Mouse (Mus musculus): ENCODE data around the gene Zfp950.

Zfp950 gene

DNA sequence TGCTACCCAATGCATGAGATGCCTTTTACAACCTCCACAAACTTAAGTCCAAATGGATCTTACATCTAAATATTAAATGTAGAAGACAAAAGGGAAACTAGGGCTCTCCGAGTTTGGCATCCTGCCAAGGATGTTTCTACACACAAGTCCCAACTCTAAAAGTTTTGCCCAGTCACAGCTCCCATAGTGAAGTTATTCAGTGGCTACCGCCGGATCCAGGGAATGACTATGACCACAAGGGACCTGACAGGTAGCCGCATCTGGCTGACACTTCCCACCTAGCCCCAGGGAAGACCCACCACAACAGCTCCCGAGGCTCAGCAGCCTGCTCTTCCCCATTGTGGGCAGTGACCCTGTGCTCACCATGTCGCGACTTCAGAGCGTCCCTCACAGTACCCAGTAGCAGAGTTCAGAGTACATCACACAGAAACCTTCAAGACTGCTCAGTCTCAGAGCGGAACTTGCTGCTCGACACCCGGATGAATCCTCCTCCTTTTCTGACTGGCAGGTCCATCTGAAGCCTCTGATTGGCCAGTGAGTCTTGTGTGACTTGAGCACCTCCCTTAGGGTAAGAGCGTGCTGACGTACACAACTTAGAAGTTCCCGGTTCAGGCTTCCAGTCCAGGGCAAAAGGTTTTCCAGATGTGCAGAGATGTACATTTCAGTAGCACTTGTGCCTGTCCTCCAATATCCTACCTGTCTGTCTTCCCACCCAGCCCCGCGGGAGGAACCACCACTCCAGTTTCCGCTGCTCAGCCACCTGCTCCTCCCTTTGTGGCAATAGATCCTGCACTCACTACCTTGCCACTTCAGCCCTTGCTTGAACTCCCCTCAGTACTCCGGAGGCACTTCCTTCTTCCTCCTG lies at the start of gene Zfp950:
Gene Zfp950, minus strand, starts transcription at position 499 of the 865 bp plus-strand sequence.
- WGBS: under 1% methylated on average over 18 of the region's 18 CpGs

DNA sequence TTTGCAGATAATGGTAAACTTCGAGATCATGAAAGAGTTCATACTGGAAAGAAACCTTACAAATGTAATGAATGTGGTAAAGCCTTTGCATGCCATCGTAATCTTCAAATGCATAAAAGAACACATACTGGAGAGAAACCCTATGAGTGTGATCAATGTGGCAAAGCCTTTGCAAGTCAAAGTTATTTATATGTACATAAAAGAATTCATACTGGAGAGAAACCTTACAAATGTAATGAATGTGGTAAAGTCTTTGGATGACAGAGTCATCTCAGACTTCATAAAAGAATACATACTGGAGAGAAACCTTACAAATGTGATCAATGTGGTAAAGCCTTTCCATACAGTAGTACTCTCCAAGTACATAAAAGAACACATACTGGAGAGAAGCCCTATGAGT lies 43.0 kb upstream of the Zfp950 start, which contains the start of gene Gm6020:
Gene Gm6020, plus strand, starts transcription at position 301 of the 400 bp plus-strand sequence.
- 88% methylated on average over 2 of the region's 2 CpGs for WGBS

DNA sequence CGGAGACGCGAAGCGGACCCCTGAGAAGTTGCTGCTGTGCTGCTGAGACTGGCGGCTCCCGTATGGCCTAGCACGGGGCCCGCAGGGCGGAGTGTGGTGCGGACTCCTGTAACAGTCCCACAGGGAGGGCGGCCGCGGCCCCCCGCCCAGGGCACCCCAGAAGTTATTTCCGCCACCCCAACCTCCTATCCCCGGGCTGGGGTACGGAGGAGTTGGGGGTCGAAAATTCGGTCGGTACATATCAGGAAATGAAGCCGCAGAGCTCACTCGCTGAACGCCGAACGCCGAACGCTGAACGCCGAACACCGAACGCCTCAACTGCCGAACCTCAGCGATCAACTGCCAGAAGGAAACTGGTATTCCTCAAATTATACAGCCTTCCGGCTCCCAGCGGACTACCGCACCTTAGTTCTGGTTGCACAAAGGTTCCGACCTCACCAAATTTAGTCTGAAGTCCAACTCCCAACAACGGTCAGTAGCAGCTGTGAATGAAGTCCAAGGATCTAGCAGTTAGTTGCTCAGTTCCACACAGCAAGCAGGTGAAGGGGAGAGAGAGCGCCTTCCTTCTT lies 35.2 kb upstream of the Zfp950 start, which contains the start of gene Gm7102:
Gene Gm7102, minus strand, starts transcription at position 554 of the 569 bp plus-strand sequence.
- 38% methylated on average over 39 of the region's 39 CpGs for WGBS

DNA sequence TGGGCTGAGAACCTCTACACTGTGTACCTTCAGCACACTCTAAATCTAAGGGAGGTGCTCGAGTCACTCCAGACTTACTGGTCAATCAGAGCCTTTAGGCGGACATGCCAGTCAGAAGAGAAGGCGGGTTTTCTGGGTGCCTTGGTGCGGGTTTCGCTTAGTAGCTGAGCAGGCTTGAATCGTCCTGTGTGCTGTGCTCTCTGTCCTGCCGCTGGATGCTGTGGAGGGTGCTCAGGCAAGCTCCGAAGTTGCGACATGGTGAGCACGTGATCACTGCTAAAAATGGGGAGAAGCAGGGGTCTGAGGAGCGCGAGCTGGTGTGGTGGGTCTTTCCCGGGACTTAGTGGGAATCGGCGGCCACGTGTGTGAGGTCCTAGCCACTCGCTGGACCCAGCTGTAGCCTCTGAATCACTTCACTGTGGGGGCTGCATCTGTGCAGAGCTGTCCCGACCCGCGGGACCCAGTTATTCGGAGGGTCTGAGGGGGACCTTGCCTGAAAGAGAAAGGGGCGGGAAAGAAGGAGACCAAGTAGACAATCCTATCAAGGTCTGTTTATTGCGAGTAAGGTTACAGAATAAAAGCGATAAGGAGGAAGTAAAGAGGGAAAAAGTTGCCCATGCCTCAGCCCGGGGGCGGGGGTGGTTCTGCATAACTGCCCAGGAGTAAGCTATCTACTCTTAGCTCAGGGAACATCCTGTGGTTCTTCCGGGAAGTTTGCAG lies 11.2 kb upstream of the Zfp950 start:
- WGBS: 6% methylated on average over 27 of the region's 27 CpGs

DNA sequence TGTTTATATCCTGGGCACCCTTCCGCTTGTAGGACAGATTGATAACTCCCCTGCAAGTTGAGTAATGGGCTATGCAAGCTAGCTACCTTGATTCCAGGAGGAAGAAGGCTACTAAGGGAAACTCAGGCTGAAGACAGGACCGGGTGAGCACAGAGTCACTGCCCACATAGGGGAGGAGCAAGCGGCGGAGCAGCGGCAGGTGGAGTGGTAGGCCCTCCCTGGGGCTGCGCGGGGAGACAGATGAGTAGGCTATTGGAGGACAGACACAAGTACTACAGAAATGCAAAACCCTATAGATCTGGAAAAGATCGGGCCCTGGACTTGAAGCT lies 10.7 kb upstream of the Zfp950 start:
- WGBS: 11% methylated on average over 8 of the region's 8 CpGs

DNA sequence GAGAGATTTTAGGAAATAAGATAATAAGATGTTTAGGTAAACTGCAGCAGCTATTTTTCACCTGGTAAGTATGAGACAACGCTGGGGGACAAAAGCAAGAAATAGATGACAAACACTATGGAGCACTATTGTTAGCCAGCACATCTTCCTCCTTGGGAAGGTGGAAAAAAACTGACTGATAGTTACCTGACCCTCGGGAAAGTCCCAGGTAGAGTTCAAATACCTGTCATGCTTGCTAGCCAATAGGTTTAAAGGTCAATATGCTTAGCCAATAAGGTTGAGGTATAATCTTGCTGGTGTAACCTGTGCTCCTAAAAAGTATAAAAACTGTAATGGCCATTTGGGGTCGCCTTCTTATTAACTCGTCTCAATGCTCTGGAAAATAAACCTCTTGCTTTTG lies 659 bp upstream of the Zfp950 start:
- 25% methylated on average over 4 of the region's 4 CpGs for WGBS

DNA sequence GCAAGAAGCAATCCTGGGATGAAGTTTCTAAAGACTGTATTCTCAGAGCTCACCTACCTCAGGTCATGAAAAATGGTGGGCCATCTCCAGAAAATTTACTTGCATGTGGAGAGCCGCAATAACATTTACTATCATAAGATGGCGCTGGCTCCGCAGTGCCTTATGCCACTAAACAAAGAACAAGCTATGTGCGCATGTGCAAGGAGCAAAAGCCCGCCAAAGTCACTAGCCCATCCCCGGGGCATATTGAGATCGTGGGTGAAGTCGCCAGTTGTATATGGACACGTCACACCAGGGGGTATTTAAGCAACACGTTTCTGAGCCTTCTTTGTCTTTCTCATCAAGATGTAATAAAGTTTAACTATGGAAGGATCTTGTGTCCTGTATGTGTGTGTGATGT lies 9.5 kb downstream of the Zfp950 start:
- WGBS: 94% methylated on average over 10 of the region's 10 CpGs

DNA sequence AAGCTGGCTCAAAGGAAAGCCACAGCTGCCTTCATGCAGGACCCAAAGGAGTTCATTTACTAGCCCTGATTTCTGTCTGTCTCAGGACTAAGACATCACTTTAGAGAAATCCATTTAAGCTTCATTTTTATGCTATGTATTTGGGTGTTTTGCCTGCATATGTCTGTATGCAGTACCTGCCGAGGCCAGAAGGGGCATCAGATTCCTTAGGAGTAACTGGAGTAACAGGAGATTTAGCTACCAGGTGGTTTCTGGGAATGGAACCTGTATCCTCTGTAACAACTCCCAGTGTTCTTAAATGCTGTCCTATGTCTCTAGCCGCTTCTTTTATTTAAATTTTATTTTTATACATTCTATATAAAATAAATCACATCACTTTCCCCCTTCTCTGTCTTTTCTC lies 30.5 kb downstream of the Zfp950 start:
- 65% methylated on average over 2 of the region's 2 CpGs for WGBS

DNA sequence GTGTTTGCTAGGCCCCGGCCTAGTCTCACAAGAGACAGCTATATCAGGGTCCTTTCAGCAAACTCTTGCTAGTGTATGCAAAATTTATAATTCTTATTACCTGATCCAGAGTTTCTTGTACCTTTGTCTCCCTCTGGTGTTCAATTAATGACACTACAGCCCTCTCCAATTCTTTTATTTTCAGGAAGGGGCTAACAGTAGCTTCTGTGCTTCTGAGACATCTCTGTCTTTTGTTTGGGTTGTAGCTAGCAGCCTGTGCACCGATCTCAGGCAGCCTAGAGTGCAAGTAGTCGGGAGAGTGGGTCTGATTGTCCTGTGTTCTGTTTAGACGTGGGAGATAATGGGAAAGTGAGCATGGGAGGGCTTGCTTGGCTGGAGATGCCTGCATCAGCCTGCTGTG lies 42.9 kb downstream of the Zfp950 start:
- WGBS: 18% methylated on average over 4 of the region's 4 CpGs

DNA sequence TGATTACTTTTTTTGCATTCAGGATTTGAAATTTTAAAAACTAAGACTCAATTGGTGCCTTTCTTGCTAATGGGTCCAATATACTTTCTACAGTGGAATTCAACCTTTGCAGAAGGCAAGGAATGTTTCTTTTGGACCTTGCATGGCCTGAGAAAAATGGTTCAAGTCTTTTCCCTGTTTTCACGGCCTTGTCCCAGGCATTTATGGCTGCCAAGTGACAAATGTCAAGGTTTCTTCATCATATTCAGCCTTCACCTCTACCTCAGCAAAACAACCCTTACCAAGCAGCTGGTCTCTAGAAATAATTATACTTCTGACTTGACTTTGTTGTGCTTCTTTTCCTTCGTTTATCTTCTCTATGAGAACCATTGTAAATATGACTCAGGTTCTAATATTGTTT lies 43.9 kb downstream of the Zfp950 start:
- 84% methylated on average over 2 of the region's 2 CpGs for WGBS

DNA sequence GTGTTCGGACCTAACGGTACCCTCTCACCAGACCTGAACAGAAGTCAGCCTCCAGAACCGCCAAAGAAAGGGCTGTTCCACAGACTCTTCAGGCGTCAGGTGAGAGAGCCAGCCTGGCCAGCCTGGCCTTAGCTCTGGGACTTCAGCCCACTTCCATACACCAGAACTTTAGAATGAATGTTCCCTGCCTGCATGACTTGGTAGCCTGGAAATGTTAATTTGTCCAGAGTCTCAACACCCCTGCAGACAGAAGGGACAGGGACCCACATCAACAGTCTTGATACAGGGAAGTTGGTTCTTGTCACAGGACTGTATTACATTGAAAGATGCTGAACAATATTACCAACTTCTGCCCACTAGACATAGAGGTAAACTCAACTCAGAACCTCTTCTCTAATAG lies 50.1 kb downstream of the Zfp950 start:
- 95% methylated on average over 4 of the region's 4 CpGs for WGBS

DNA sequence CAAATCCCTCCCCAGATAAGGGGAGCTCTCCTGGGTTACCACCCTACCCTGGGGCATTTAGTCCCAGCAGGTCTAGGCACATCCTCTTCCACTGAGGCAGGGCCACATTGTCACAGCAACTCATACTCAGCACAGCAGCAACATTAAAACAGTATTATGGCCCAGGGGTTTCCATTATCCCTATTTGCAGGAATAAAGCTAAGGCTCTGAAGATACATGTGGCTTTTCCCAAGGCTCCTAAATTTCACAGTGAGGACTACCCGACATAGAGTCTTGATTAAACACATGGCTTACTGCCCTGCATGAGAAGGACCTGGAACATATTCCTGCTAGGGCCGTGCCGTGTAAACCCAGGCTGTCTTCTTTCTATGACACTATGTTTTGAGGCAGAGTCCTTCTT lies 51.6 kb downstream of the Zfp950 start:
- WGBS: 93% methylated on average over 3 of the region's 3 CpGs

DNA sequence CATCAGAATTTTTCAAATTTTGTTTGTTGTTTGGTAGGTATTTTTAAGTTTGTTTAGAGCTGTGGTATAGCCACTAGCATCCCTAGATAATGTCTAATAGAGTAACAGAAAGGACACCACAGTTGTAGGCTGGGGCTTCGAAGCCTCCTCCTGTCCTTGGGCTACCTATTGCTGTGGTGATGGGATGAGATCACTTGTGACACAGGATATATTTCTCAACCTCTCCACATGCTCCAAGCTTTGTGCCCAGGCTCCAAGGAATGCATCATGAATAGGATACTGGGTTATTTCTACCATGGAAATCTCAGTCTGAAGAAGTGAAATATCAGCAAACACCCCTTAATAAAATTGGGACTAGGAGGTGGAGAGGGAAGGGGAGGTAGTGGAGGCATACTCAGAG lies 52.9 kb downstream of the Zfp950 start:
- WGBS: 100% methylated on average over 1 of the region's 1 CpGs

DNA sequence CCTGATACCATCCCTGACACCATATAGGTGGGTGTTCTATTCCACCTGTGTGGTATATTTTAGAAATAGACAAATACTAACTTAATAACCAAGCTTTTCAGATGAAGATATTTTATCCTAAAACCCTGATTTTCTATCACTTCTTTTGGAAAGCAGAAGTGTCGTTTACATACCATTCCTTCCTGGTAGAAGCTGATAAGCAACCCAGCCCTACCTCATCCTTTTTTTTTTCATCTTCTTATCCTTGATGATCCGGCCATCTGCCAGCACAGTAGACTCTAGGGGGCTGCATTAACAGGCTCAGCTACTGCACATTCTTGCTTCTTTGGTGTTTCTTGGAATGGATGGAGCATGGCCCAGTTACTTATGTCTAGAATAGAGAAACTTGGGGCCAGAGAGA lies 55.4 kb downstream of the Zfp950 start:
- WGBS: 89% methylated on average over 2 of the region's 2 CpGs

DNA sequence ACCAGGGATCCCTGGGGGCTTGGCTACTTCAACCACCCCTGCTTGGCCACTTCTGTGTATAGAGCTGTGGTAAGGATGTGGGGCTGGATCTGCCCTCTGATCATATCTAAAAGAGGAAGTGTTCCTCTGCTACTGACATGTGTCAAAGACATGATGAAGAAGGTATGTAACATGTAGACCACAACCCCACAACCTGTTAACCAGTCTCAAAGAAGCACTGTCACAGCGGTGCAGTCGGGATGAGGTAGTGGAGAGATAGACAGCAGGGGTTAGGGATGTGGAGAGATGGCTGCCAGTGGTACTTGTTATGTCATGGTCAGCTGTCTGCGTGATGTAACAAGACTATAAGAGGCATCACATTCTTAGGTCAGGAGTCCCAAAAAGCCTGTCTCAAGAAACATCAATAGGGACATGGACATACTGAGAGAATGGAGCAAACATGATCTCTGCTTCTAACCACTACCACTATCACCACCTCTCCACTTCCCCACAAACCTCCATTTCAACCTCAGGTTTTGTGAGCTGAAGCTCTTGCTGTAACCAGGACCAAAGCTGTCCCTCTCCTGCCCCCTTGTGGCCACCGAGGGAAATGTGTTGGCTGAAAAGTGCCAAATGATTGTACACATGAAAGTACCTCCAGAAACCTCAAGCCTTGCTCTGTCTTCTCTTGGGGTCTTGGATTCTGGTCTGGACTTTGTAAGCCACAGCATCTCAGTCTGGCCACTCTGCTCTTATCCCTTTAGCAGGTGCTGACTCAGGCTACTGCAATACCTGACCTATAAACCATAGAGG lies 56.3 kb downstream of the Zfp950 start:
- WGBS: 48% methylated on average over 4 of the region's 4 CpGs

DNA sequence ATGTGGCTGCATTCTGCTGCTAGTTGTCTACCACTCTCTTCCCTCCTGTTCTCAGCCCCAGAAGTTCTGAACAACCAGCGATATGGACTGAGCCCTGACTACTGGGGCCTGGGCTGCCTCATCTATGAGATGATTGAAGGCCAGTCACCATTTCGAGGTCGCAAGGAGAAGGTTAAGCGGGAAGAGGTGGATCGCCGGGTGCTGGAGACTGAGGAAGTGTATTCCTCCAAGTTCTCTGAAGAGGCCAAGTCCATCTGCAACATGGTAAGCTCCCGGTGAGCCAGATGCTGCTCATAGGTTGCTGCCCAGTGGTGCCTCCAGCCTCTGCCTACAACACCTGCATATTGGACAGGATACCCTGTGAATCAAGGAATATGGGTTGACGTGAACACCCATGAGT lies 57.6 kb downstream of the Zfp950 start:
- 96% methylated on average over 8 of the region's 8 CpGs for WGBS

DNA sequence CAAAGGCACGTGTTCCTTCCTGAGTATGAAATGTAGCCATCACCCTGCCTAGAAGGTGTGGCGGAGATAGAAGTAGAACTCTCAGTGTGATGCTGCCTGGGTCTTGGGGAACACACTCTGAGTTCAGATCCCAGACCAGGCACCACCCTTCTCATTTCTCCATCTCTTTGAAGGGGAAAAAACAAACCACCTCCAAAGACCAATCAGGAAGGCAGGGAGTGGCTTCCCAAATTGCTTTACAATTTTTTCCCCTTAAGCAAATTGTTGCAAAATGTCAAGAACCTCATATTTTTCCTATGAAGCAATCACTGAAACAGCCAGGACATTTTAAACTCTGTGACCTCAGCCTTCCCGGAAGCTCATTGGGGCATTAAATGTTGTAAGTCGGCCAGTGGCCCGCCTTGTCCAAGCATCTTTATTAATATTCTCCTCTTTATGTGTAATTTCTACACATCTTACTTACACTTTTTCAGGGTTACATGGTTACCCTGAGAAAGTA lies 60.3 kb downstream of the Zfp950 start:
- WGBS: 94% methylated on average over 5 of the region's 5 CpGs

DNA sequence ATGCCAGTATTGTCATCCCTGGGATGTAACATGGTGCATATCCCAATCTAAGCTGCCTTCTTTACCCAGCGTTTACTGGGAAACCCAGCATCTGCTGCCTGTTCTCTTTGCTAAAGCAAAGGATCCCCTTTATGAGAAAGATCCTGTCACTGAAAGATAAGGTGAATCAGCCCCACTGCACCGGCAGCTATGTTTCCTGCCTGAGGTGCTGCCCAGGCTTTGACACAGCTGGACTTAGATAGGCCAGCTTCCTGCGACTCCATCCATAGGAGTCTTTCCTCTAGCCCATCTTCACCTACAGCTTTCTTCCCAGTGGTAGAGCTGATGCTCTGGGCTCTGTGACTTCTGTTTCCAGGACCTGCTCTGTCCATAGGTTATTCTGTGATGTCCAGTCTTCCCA lies 62.0 kb downstream of the Zfp950 start:
- WGBS: 97% methylated on average over 3 of the region's 3 CpGs

DNA sequence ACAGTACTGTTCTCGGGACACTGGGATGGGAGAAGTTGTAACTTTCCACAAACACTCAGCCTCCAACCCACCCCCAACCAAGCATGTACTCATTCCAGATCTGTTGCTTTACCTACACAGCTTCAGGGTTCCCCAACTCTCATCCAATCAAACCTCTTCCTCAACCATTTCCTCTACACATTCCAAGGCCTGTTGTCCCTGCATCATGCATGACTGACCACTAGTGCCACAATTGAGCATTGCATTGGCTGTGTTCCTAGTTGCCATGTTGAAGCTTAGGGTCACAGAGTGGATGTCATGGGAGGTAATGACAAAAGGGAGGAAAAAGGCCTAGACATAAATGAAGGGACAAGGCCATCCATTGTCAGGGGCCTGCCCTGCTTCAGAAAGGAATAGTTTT lies 75.6 kb downstream of the Zfp950 start:
- WGBS: 89% methylated on average over 1 of the region's 1 CpGs

DNA sequence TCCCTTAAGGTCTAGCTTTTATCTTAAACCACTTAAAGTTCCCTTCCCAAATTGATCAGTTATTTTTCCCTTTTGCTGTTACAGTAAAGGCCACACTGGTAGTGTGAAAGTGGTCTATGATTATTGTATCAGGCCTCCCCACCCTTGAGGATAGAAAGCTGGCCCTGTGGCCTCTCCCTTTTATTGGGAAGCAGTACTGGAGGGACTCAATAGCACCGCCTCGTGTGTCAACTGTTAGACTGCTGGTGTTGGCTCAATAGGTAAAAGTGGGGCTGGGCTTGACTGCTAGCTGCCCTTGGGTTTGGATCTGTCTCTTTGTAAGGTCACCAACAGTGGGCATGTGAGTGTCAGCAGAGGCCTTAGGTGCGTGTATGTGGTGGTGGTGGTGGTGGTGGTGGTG lies 76.3 kb downstream of the Zfp950 start:
- 92% methylated on average over 3 of the region's 3 CpGs for WGBS

DNA sequence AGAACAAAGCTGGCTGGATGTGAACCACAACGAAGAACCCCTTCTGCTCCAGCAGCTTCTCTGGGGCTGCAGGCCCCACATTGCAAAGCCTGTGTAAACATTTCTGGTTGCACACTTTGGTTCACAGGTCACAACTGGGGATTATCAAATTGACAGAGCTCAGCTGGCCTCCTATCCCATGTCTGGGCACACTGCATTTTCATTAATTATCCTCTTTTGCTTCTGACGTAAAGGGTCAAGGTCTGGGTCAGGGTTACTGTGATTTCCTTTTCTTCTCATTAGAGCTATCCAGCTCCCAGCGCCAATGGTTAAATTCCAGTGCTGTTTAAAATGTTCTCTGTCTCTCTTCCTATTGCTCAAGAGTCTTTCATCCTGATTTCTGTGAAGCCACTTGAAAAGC lies 83.1 kb downstream of the Zfp950 start:
- WGBS: 78% methylated on average over 3 of the region's 3 CpGs
